12 mouse cellular contexts compared by ENCODE assay signal in the genomic region with DNA sequence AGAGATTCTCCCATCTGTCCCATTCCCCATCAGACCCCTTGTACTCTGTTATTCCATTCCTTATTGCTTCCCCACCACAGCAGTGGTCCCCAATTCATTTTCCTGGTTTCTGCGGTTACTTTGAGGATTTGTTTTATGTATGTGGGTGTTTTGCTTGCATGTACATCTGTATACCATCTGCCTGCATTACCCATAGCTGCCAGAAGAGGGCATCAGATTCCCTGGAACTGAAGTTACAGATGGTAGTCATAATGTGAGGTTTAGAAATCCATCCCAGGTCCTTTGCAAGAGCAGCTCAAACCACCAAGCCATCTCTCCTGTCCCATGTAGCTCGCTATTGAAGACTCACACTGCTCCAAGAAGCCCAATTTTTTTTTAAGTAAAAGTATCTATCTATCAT. TPM values are rescaled to one million over a fixed set of nuclear protein-coding genes. Genes with fewer than 3 reads are reported as not detected.
DNase-seq lines count a peak whose midpoint lies in the region; ATAC-seq and TF ChIP-seq lines count a peak whose summit lies in the region.
"Had no signal": no experiment of that assay in that cellular context is flagged by ENCODE, and none has a peak within 500 bp of the region (broad histone marks: within the 10 kb centered on the region; RNA-seq: fewer than 3 reads in every experiment).

No protein-coding gene starts in this region.

- no peak for TF ChIP-seq POLR2A in bone marrow, adult 2 months (IDR thresholded peaks at IDR 0.05; ENCODE audit: borderline replicate concordance, control insufficient read depth, low read depth, low read length)

- WGBS in intestine, postnatal 0 days, result 87% methylated on average over 2 of the region's 2 CpGs
- WGBS in intestine, embryonic 16.5 days, result 89% methylated on average over 2 of the region's 2 CpGs
- WGBS in bone marrow, adult 2 months, result 85% methylated on average over 2 of the region's 2 CpGs

- H3K4me1 ChIP-seq in intestine, postnatal 0 days (replicated peaks; ENCODE audit: control insufficient read depth, insufficient read depth, low read length), result no peaks in the 10 kb centered on the region
- H3K4me1 ChIP-seq in intestine, embryonic 16.5 days (ENCODE audit: control insufficient read depth, insufficient read depth, low read length), result no peaks in the 10 kb centered on the region
- H3K4me1 ChIP-seq in bone marrow, adult 2 months (ENCODE audit: control insufficient read depth, insufficient read depth, low read length), result peaks cover 2% of the 10 kb centered on the region; the same call in 1 of the 2 replicates
- H3K4me1 ChIP-seq: hindbrain, embryonic 15.5 days had no signal

- no peak overlapping the region for H3K4me2 ChIP-seq in intestine, postnatal 0 days (replicated peaks; ENCODE audit: low read depth)
- H3K4me2 ChIP-seq in intestine, embryonic 16.5 days (ENCODE audit: low read depth, low read length), result no peak overlapping the region
- H3K4me2 ChIP-seq: hindbrain, embryonic 15.5 days had no signal

- peak; percentile 41 for DNase-seq in testis, postnatal 10 days (ENCODE audit: low spot score)
- DNase-seq in testis, postnatal 14 days (ENCODE audit: low spot score), result no peak
- DNase-seq in thymus, postnatal 36 days, result peak; percentile 6 to 29
- no peak for DNase-seq in urinary bladder, postnatal 10 days (ENCODE audit: low spot score)

- peak; percentile 62 for TF ChIP-seq CTCF in intestine, postnatal 0 days (IDR thresholded peaks at IDR 0.05; ENCODE audit: low read depth)
- peak; percentile 21; the same call in 1 of the 2 replicates for TF ChIP-seq CTCF in bone marrow, adult 2 months (IDR thresholded peaks at IDR 0.05; ENCODE audit: control insufficient read depth, insufficient read depth, low read length)

- no peak overlapping the region for H3K9ac ChIP-seq in intestine, postnatal 0 days (ENCODE audit: low read depth, low read length)
- no peak overlapping the region for H3K9ac ChIP-seq in intestine, embryonic 16.5 days (ENCODE audit: low read depth, low read length)
- H3K9ac ChIP-seq: hindbrain, embryonic 15.5 days had no signal

- no peak overlapping the region for H3K4me3 ChIP-seq in intestine, postnatal 0 days (ENCODE audit: low read depth, low read length)
- no peak overlapping the region for H3K4me3 ChIP-seq in intestine, embryonic 16.5 days (ENCODE audit: low read length)
- H3K4me3 ChIP-seq in bone marrow, adult 2 months (replicated peaks; ENCODE audit: control insufficient read depth, low read depth, low read length), result no peak overlapping the region
- H3K4me3 ChIP-seq: hindbrain, embryonic 15.5 days had no signal

- H3K36me3 ChIP-seq in intestine, postnatal 0 days (ENCODE audit: control insufficient read depth, insufficient read depth), result no peaks in the 10 kb centered on the region
- no peaks in the 10 kb centered on the region for H3K36me3 ChIP-seq in intestine, embryonic 16.5 days (ENCODE audit: control insufficient read depth, insufficient read depth, low read length)
- H3K36me3 ChIP-seq: hindbrain, embryonic 15.5 days had no signal

- H3K27me3 ChIP-seq in intestine, postnatal 0 days (replicated peaks; ENCODE audit: control insufficient read depth, insufficient read depth, low read length), result no peaks in the 10 kb centered on the region
- H3K27me3 ChIP-seq in intestine, embryonic 16.5 days (replicated peaks; ENCODE audit: control insufficient read depth, insufficient read depth, low read length), result no peaks in the 10 kb centered on the region
- H3K27me3 ChIP-seq: hindbrain, embryonic 15.5 days had no signal

- no peaks in the 10 kb centered on the region for H3K9me3 ChIP-seq in intestine, postnatal 0 days (ENCODE audit: control insufficient read depth)
- no peaks in the 10 kb centered on the region for H3K9me3 ChIP-seq in intestine, embryonic 16.5 days (ENCODE audit: control insufficient read depth, low read length)
- H3K9me3 ChIP-seq: hindbrain, embryonic 15.5 days had no signal

- ATAC-seq in intestine, postnatal 0 days, result no peak
- no peak for ATAC-seq in intestine, embryonic 16.5 days
- ATAC-seq in erythroid progenitor cell, adult 5-6 weeks (replicated peaks; ENCODE audit: low FRiP score, poor library complexity, severe bottlenecking), result no peak

- H3K27ac ChIP-seq in intestine, postnatal 0 days (ENCODE audit: low read depth, low read length), result no peak overlapping the region
- no peak overlapping the region for H3K27ac ChIP-seq in intestine, embryonic 16.5 days (ENCODE audit: low read length)
- H3K27ac ChIP-seq in bone marrow, adult 2 months (ENCODE audit: control insufficient read depth, insufficient read depth, low read depth, low read length, poor library complexity), result no peak overlapping the region
- H3K27ac ChIP-seq: hindbrain, embryonic 15.5 days had no signal

RNA-seq across cellular contexts. Expression of a gene that starts 16.5 kb away (rescaled TPM):
- 0.46 and 0.65 TPM in 2 replicates for polyA plus RNA-seq in intestine, postnatal 0 days (2015; fragmentation: Nextera tagmentation; extraction: Ambion mirVana)
- 0.43 and 0.72 TPM in 2 replicates for polyA plus RNA-seq in intestine, embryonic 16.5 days (2015; fragmentation: Nextera tagmentation; extraction: Ambion mirVana)
- 0.87 TPM in 1 of 2 replicates, not detected in the other for polyA plus RNA-seq in bone marrow, adult 2 months (2011; ENCODE audit: insufficient read depth, insufficient read length, low replicate concordance, missing spikeins)
- not detected in 2 replicates for total RNA-seq in erythroid progenitor cell, adult 5-6 weeks (2015; ENCODE audit: low replicate concordance)
- total RNA-seq in erythroid progenitor cell, adult 5-6 weeks (2017; ENCODE audit: low replicate concordance), result 0.51 TPM in 1 of 2 replicates, not detected in the other
- total RNA-seq: megakaryocyte, adult 5-6 weeks had no signal

RNA-seq across cellular contexts. Expression of a gene that starts 40.5 kb away (rescaled TPM):
- not detected in 2 replicates for polyA plus RNA-seq in intestine, postnatal 0 days (2015; fragmentation: Nextera tagmentation; extraction: Ambion mirVana)
- not detected in 2 replicates for polyA plus RNA-seq in intestine, embryonic 16.5 days (2015; fragmentation: Nextera tagmentation; extraction: Ambion mirVana)
- 2.9 TPM in 1 of 2 replicates, not detected in the other for polyA plus RNA-seq in bone marrow, adult 2 months (2011; ENCODE audit: insufficient read depth, insufficient read length, low replicate concordance, missing spikeins)
- 1.3 and 2.5 TPM in 2 replicates for total RNA-seq in erythroid progenitor cell, adult 5-6 weeks (2015; ENCODE audit: low replicate concordance)
- total RNA-seq in erythroid progenitor cell, adult 5-6 weeks (2017; ENCODE audit: low replicate concordance), result 0.45 and 1.0 TPM in 2 replicates
- total RNA-seq: left cerebral cortex, adult 8-10 months; megakaryocyte, adult 5-6 weeks had no signal
- polyA plus RNA-seq: gonadal fat pad, adult 2 months; hindbrain, embryonic 15.5 days had no signal

RNA-seq across cellular contexts. Expression of a gene that starts 56.3 kb away (rescaled TPM):
- 6.7 TPM in 2 replicates for polyA plus RNA-seq in intestine, postnatal 0 days (2015; fragmentation: Nextera tagmentation; extraction: Ambion mirVana)
- polyA plus RNA-seq in intestine, embryonic 16.5 days (2015; fragmentation: Nextera tagmentation; extraction: Ambion mirVana), result 3.8 and 4.2 TPM in 2 replicates
- polyA plus RNA-seq in bone marrow, adult 2 months (2011; ENCODE audit: insufficient read depth, insufficient read length, low replicate concordance, missing spikeins), result 6.5 TPM in 2 replicates
- 121 and 139 TPM in 2 replicates for total RNA-seq in erythroid progenitor cell, adult 5-6 weeks (2015; ENCODE audit: low replicate concordance)
- 73.2 and 74.3 TPM in 2 replicates for total RNA-seq in erythroid progenitor cell, adult 5-6 weeks (2017; ENCODE audit: low replicate concordance)

Comparison
In these comparisons a context has a peak if more than half of its experiments do, and no peak if none do; other contexts are left out.
1. DNase-seq: peak in testis, postnatal 10 days (single experiment) and thymus, postnatal 36 days (2 of 2); none in testis, postnatal 14 days (single experiment) and urinary bladder, postnatal 10 days (single experiment).